Mouse (Mus musculus) MEL (cell line): ENCODE results near the gene Magix. TPM values are rescaled to one million over a fixed set of nuclear protein-coding genes. Genes with fewer than 3 reads are reported as not detected.

Source experiments
- DNase-seq: peaks from one replicate; pipeline ENCODE4 v3.0.0; 2011; ENCODE audit warnings: low read depth, low spot score
- H3K27ac ChIP-seq: 2 replicates; pipeline ENCODE4 v1.5.1; 2012; ENCODE audit warnings: low read depth, mild to moderate bottlenecking, control low read depth, low read length, moderate library complexity; ENCODE audit not compliant: control insufficient read depth
- H3K27me3 ChIP-seq, 2 experiments: fragments of 150-350 bp in 1 of 2; sonication (generic) in 1 of 2; 2 replicates each; pipeline ENCODE4 v1.6.1; 2012; ENCODE audit warnings: low read length in 2 of 2, mild to moderate bottlenecking in 2 of 2, improper control_type of control experiment in 1 of 2, moderate library complexity in 1 of 2; ENCODE audit not compliant: insufficient read depth in 2 of 2, control insufficient read depth in 1 of 2
- H3K36me3 ChIP-seq, 2 experiments: 2 replicates each; pipeline ENCODE4 v1.6.1; 2012 to 2014; ENCODE audit warnings: low read length in 2 of 2, improper control_type of control experiment in 1 of 2, inconsistent platforms in 1 of 2, mild to moderate bottlenecking in 1 of 2; ENCODE audit not compliant: insufficient read depth in 2 of 2, control insufficient read depth in 1 of 2
- H3K4me1 ChIP-seq, 2 experiments: fragments of 150-350 bp in 1 of 2; sonication (generic) in 1 of 2; 2 replicates each; pipeline ENCODE4 v1.6.1; 2012; ENCODE audit warnings: low read length in 2 of 2, improper control_type of control experiment in 1 of 2, mild to moderate bottlenecking in 1 of 2; ENCODE audit not compliant: insufficient read depth in 2 of 2, control insufficient read depth in 1 of 2
- H3K4me3 ChIP-seq, 2 experiments: fragments of 150-350 bp in 1 of 2; sonication (generic) in 1 of 2; 2 replicates each; pipeline ENCODE4 v1.5.1; 2012; ENCODE audit warnings: low read depth in 2 of 2, low read length in 2 of 2, mild to moderate bottlenecking in 2 of 2, moderate library complexity in 2 of 2, control low read depth in 1 of 2, improper control_type of control experiment in 1 of 2; ENCODE audit not compliant: control insufficient read depth in 1 of 2, insufficient read depth in 1 of 2
- H3K79me2 ChIP-seq: 2 replicates; pipeline ENCODE4 v1.6.1; 2012; ENCODE audit warnings: mild to moderate bottlenecking, low read length, moderate library complexity; ENCODE audit not compliant: control insufficient read depth, poor library complexity, insufficient read depth
- H3K9ac ChIP-seq: 2 replicates; pipeline ENCODE4 v1.6.1; 2012; ENCODE audit warnings: low read depth, mild to moderate bottlenecking, control low read depth, low read length, moderate library complexity; ENCODE audit not compliant: control insufficient read depth, poor library complexity, severe bottlenecking
- H3K9me3 ChIP-seq: fragments of 150-350 bp; sonication (generic); replicated peaks from 2 replicates; pipeline ENCODE4 v1.6.1; 2012; ENCODE audit warnings: mild to moderate bottlenecking, low read length, improper control_type of control experiment, moderate library complexity; ENCODE audit not compliant: insufficient read depth
- CHD1 ChIP-seq: IDR thresholded peaks from 2 replicates; pipeline ENCODE4 v1.6.1; 2012; ENCODE audit warnings: low read depth, mild to moderate bottlenecking, inconsistent platforms, low read length, improper control_type of control experiment
- E2F4 ChIP-seq: IDR thresholded peaks from 2 replicates; pipeline ENCODE4 v1.6.1; 2011; ENCODE audit warnings: low read depth, low read length, improper control_type of control experiment, borderline replicate concordance
- EP300 ChIP-seq, 2 experiments: IDR thresholded peaks; 2 replicates each; pipeline ENCODE4 v1.6.1; 2011; ENCODE audit warnings: improper control_type of control experiment in 2 of 2, low read length in 2 of 2, low read depth in 1 of 2, mild to moderate bottlenecking in 1 of 2
- ETS1 ChIP-seq: IDR thresholded peaks from 2 replicates; pipeline ENCODE4 v1.6.1; 2012; ENCODE audit warnings: low read depth, mild to moderate bottlenecking, inconsistent platforms, low read length, improper control_type of control experiment, moderate library complexity
- GABPA ChIP-seq: IDR thresholded peaks from 2 replicates; pipeline ENCODE4 v1.6.1; 2012; ENCODE audit warnings: low read depth, mild to moderate bottlenecking, inconsistent platforms, low read length, improper control_type of control experiment, moderate library complexity
- MAFK ChIP-seq: IDR thresholded peaks from 2 replicates; pipeline ENCODE4 v1.6.1; 2011; ENCODE audit warnings: low read depth, mild to moderate bottlenecking, low read length, improper control_type of control experiment, borderline replicate concordance
- MAZ ChIP-seq: IDR thresholded peaks from 2 replicates; pipeline ENCODE4 v1.6.1; 2012; ENCODE audit warnings: low read depth, mild to moderate bottlenecking, inconsistent platforms, low read length, improper control_type of control experiment
- MEF2A ChIP-seq: IDR thresholded peaks from 2 replicates; pipeline ENCODE4 v1.6.1; 2014; ENCODE audit warnings: low read depth, mild to moderate bottlenecking, inconsistent platforms, low read length, improper control_type of control experiment; ENCODE audit not compliant: poor library complexity, insufficient replicate concordance, severe bottlenecking; ENCODE audit errors: extremely low read depth
- MXI1 ChIP-seq: IDR thresholded peaks from 2 replicates; pipeline ENCODE4 v1.6.1; 2011; ENCODE audit warnings: mild to moderate bottlenecking, low read depth, low read length, improper control_type of control experiment
- MYC ChIP-seq: IDR thresholded peaks from 2 replicates; pipeline ENCODE4 v1.6.1; 2011; ENCODE audit warnings: low read depth, mild to moderate bottlenecking, low read length, improper control_type of control experiment, moderate library complexity
- NELFE ChIP-seq: IDR thresholded peaks from 2 replicates; pipeline ENCODE4 v1.6.1; 2011; ENCODE audit warnings: low read depth, low read length, improper control_type of control experiment
- NRF1 ChIP-seq: IDR thresholded peaks from 2 replicates; pipeline ENCODE4 v1.6.1; 2014; ENCODE audit warnings: low read depth, mild to moderate bottlenecking, inconsistent platforms, low read length, improper control_type of control experiment, moderate library complexity; ENCODE audit not compliant: poor library complexity, insufficient read depth, severe bottlenecking
- POLR2AphosphoS2 ChIP-seq: IDR thresholded peaks from 2 replicates; pipeline ENCODE4 v1.6.1; 2011; ENCODE audit warnings: low read length, improper control_type of control experiment
- POLR2AphosphoS5 ChIP-seq: IDR thresholded peaks from 2 replicates; pipeline ENCODE4 v1.6.1; 2012; ENCODE audit warnings: low read depth, borderline replicate concordance, mild to moderate bottlenecking, inconsistent platforms, low read length, moderate library complexity, mixed read lengths
- RAD21 ChIP-seq: IDR thresholded peaks from 2 replicates; pipeline ENCODE4 v1.6.1; 2011; ENCODE audit warnings: mild to moderate bottlenecking, low read depth, low read length, improper control_type of control experiment
- SIN3A ChIP-seq: IDR thresholded peaks from 2 replicates; pipeline ENCODE4 v1.6.1; 2012; ENCODE audit warnings: low read length, improper control_type of control experiment, inconsistent platforms
- SMC3 ChIP-seq: IDR thresholded peaks from 2 replicates; pipeline ENCODE4 v1.6.1; 2011; ENCODE audit warnings: low read depth, low read length, improper control_type of control experiment
- TCF12 ChIP-seq: IDR thresholded peaks from 2 replicates; pipeline ENCODE4 v1.6.1; 2014; ENCODE audit warnings: low read depth, mild to moderate bottlenecking, inconsistent platforms, low read length, improper control_type of control experiment, moderate library complexity
- USF2 ChIP-seq, 2 experiments: IDR thresholded peaks; 2 replicates each; pipeline ENCODE4 v1.6.1; 2011 to 2012; ENCODE audit warnings: improper control_type of control experiment in 2 of 2, low read length in 2 of 2, borderline replicate concordance in 1 of 2, inconsistent platforms in 1 of 2, low read depth in 1 of 2, mild to moderate bottlenecking in 1 of 2; ENCODE audit not compliant: insufficient read depth in 1 of 2
- polyA plus RNA-seq, 2 experiments: library from polyadenylated mRNA; stranded (reverse) in 1 of 2; unstranded in 1 of 2; fragments of >175 nt in 1 of 2; fragments of >200 nt in 1 of 2; gene quantifications; 2 replicates each; pipeline versions ENCODE4 v1.2.1 to v1.2.4; 2012; ENCODE audit warnings: low replicate concordance in 2 of 2, low read depth in 1 of 2; ENCODE audit not compliant: insufficient read length in 2 of 2, insufficient read depth in 1 of 2, missing spikeins in 1 of 2
- total RNA-seq: library from RNA; depleted of rRNA; stranded (reverse); fragments of 300-350 nt; gene quantifications from 2 replicates; pipeline ENCODE4 v1.2.3, GENCODE M21; 2012

The Magix gene
- total and polyA plus RNA-seq, 3 experiments = 0.15 to 0.33 TPM; not detected in 1

- no peak overlapping the region for H3K9ac ChIP-seq
- H3K9me3 ChIP-seq = no peaks in the 10 kb centered on the region
Measured at GRCm38 (mm10) chrX:7658785-7659589, 22.1 kb downstream of the Magix start.

GRCm38 (mm10) chrX:7658031-7658784 lies 22.8 kb downstream of the Magix start:
- Histone ChIP-seq H3K27ac (no peak overlapping the region), H3K27me3 (peaks cover 2% of the 10 kb centered on the region in 2 experiments; a peak in 2 of 4 replicates), H3K9ac (no peak overlapping the region), H3K79me2 (no peaks in the 10 kb centered on the region; the same call in 1 of the 2 replicates), H3K4me1 (peaks cover 0 to 6% of the 10 kb centered on the region in 2 experiments; a peak in 2 of 4 replicates), H3K9me3 (no peaks in the 10 kb centered on the region), H3K4me3 (no peak overlapping the region), H3K36me3 (no peaks in the 10 kb centered on the region)
- TF ChIP-seq MAFK = no peak
- TF ChIP-seq SMC3 = no peak
- TF ChIP-seq POLR2AphosphoS5 = no peak
- no peak for TF ChIP-seq MYC
- TF ChIP-seq ETS1 = no peak
- TF ChIP-seq GABPA = no peak
- no peak for TF ChIP-seq MAZ
- TF ChIP-seq EP300 (IDR thresholded peaks at IDR 0.05; ENCODE audit: low read depth in 1 of 2, low read length in 2 of 2) = no peak
- TF ChIP-seq TCF12 = no peak
- TF ChIP-seq MEF2A = no peak
- no peak for DNase-seq

More at GRCm38 (mm10) chrX:7658785-7659589, 22.1 kb downstream of the Magix start:
- Histone ChIP-seq H3K79me2 (no peaks in the 10 kb centered on the region; the same call in 1 of the 2 replicates), H3K36me3 (no peaks in the 10 kb centered on the region), H3K27me3 (peaks cover 2% of the 10 kb centered on the region in 2 experiments; a peak in 2 of 4 replicates), H3K27ac (no peak overlapping the region), H3K4me1 (peaks cover 0 to 6% of the 10 kb centered on the region in 2 experiments; a peak in 2 of 4 replicates), H3K4me3 (no peak overlapping the region)
- TF ChIP-seq POLR2AphosphoS5 (no peak), E2F4 (no peak), MXI1 (no peak), CHD1 (no peak), SIN3A (no peak), MYC (no peak), NRF1 (no peak), NELFE (no peak), USF2 (IDR thresholded peaks at IDR 0.05; ENCODE audit: borderline replicate concordance in 1 of 2, insufficient read depth in 1 of 2, low read depth in 1 of 2, low read length in 2 of 2) (no peak), RAD21 (no peak), POLR2AphosphoS2 (no peak)
- DNase-seq = no peak
